Mouse (Mus musculus): ENCODE measurements around the gene Tmem94. TPM values are rescaled to one million over a fixed set of nuclear protein-coding genes. Genes with fewer than 3 reads are reported as not detected.

Gene Tmem94
- total RNA-seq, 2 experiments from 2014 or later = 92.3 to 101 TPM

DNA sequence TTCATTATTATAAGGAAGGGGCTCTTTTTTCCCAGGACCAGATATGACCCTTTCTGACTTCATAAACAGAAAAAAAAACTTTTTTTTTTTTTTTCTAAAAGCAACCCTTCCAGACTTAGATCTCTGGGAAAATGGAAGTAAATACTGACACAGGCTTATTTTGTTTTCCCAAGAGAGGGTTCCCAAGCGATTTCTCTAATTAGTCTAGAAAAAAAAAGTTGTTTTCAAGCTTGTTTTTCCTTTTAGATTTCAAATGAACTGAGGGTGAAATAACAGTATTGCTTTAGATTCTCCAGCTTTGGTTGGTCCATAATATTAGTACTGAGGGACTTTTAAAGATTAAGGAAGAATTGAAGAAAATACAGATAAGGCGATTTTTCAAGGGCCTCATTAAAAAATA is 535 bp upstream of the Tmem94 start:
- intact Hi-C loops (cut with DNase I) = no loop called here
- no peak for DNase-seq

DNA sequence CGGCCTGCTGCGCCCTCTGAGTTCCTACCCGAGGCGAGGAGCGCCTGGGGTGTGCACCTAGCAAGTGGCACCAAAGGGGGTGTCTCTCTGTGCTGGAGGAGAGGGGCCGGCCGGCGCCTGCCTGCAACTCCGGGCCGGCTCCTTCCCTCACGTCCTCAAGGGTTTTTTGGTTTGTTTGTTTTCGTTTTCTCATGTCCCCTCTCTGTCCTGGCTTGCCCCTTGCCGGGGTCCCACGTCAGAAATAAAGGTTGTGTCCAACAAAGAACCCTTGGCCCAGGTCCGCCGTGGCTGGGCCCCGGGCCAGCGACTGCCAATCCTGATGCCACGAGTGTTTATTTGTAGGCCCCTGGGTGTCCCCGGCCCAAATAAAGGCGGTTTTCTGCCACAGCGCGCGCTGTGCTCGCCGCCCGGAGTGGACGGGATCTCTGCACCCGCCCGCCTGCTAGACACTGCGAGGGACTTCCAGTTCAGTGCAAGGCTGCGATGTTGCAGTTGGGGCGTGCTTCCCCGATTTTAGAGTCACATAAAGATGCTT is 441 bp downstream of the Tmem94 start:
- no peak for DNase-seq
- intact Hi-C loops (cut with DNase I) = no loop called here

DNA sequence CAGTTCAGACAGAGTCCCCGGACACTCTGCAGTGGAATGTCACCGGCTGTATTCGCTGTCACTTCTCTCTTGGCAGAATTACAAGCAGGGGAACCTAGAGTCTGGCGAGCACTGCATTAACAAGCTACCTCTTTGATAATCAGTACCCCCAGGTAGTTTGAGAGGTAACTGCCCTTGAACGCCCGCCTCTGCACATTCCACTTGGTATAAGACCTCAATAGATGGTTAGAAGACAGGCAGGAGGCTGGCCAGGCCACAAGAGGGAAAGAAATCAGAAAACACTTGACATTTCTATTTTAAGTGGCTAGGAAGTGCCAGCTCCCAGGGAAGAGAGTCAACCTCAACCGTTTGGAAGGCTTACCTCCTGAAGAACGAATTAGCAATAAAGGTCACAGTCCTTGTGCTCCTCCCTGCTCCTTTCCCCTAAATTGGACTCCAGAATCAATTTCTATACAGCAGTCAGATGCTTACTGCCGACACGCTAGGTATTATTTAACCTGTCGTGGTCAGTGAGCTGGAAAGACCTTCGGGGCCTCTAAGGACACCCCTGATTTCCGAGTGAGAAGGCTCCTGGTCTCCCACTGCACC is 1.2 kb downstream of the Tmem94 start:
- DNase-seq = peak; percentile 40 to 60
- intact Hi-C loops (cut with DNase I) = no loop called here

DNA sequence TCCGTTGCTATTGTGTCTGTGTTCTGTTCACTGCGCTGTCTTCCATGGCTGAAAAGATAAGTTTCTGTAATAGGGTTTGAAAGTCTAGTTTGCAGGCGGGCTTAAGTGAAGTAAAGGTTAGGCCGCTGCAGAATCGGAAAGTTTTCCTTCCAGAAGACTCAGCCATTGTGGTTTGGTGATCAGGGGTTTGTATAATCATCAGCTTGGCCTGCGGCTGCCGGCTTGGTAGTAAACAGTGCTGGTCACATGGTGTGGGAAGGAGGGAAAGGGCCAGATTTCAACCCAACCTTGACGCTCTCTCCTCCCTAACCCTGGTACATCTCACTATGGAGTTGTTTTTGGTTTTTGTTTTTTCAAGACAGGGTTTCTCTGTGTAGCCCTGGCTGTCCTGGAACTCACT is 1.7 kb downstream of the Tmem94 start:
- no peak for DNase-seq
- intact Hi-C loops (cut with DNase I) = loop anchor here (1.0 kb wide), 1 partner anchor 45 kb away; no protein-coding TSS in a partner anchor

DNA sequence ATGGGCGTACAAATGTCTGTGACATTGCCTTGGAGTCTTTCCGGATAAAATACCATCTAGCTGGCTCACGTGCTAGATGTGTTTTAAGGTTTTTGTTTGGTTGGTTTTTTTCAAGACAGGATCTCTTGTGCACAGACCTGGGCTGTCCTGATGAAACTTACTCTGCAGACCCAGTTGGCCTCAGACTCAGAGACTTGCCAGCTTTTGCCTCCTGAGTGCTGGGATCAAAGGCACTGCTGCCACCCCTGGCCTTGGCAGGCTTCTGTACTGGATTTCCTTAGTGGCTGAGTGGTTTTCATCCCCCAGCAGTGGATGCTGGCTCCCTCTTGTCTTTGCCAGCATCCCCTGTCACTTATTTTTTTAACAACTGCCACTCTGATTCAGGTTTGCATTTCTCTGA is 3.7 kb downstream of the Tmem94 start:
- no peak for DNase-seq
- intact Hi-C loops (cut with DNase I) = no loop called here

DNA sequence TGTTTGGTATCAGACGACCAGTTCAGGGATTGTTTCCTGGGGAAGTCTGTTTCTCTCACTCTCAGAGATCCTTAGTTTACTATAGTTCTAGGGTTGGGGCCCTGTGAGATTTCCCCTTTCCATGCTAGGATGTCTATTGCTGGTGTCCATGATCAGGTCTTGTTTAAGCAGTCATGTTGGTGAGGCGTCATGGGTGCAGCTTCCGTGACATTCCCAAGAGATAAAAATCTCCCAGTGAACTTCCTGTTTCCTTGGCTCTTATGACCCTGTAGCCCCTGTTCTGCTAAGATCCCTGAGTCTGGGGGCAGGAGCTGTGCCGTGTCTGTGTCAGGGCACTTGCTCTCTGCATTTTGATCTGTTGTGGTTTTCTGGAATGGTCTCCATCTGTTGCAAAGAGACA is 9.4 kb downstream of the Tmem94 start:
- no peak for DNase-seq
- intact Hi-C loops (cut with DNase I) = loop anchor here (5.0 kb wide), 1 partner anchor 37 kb away; no protein-coding TSS in a partner anchor

DNA sequence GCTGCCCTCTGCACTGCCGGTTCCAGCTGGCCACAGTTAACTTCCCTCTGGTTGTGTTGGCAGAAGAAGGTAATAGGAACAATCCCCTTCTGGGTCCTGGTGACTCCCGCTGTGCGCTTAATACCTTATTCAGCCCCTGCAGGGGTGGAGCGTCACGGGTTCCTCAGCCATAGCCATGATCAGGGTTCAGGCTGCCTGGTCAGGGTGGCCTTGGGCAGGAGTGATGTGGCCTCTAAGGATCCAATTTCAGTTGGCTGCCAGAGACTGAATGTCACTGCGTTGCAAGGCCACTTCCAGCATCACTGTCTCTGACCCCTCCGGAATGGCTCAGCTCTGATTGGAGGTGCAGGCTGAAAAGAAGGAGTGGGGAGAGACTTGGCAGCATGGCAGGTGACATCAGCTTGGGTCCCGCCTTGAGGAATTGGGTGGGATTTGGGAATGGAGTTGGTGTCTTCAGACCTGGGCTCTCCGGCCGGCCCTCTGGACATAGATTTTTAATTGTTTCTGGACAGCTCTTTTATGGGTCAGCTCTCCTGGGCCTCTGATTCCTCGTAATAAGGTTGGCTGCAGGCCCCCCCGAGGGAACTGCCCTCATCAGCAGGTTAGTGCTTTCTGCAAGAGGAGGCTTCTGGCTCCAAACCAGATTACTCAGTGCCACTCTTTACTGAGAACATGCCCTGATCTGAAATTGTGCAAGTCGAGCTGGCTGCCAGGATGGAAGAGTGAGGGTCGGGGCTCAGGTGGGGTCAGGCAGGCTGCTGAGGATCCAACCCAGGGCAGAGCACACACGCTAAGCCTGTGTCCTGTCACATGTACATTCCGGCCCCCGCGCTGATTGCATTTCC is 10.8 kb downstream of the Tmem94 start:
- DNase-seq = peak; percentile 52 to 62
- intact Hi-C loops (cut with DNase I) = loop anchor here (5.0 kb wide), 1 partner anchor 39 kb away; no protein-coding TSS in a partner anchor

DNA sequence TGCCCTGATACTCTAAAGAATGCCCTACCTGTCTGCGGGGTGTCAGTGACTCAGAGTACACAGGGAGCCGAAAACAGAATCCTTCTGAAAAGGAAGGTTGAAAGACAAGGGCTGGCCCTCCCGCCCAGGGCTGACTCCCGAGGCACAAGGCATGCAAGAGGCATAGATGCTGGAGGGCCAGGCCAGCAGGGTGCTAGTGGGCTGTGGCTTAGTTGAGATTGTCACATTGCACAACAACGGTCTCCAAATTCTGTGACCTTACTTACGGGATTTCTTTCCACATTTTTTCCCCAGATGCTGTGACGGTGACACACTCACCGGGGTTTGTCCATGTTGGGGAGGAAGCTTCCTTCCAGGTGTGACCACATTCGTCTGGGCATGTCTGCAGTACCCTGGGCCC is 11.7 kb downstream of the Tmem94 start:
- no peak for DNase-seq
- intact Hi-C loops (cut with DNase I) = loop anchor here (5.0 kb wide), 1 partner anchor 40 kb away; no protein-coding TSS in a partner anchor

DNA sequence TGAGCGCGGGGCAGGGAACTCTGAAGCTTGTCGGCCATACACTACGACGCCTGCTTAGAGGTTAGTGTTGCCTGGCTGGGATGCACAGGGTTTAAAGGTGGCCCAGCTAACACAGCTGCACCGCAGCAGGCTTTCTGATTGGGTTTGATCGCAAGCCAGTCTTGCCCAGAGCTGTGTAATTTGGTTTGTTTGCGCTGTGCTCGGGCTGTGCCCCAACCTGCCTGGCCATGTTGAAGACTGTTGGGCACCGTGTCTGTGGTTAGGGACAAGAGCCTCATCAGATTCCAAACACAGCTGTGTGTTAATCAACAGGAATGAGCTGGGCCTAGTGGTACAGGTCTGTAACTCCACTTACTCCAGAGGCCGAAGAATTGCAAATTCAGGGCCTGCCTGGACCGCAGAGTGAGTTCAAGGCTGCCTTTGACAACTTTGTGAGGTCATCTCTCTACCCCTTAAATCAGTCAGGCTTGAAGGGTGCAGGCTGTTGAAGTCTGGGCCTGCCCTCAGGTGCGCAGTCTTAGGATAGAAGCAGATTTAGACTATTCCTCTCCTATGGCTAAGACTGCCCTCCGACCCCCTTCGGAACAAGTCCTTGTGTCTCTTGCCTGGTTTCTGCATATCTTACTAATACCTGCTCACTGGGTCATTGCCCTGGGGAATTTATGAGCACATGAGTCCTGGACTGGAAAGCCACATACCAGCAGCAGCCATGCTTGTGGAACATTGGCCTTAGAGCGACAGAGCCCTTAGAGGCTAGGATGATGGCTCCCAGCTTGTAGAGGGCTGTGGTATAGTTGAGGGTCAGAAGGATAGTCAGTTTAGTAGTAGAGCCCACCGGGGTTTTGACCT is 12.5 kb downstream of the Tmem94 start:
- DNase-seq = no peak
- intact Hi-C loops (cut with DNase I) = loop anchor here (2.0 to 5.0 kb wide), 2 partner anchors 40 to 55 kb away; no protein-coding TSS in a partner anchor

DNA sequence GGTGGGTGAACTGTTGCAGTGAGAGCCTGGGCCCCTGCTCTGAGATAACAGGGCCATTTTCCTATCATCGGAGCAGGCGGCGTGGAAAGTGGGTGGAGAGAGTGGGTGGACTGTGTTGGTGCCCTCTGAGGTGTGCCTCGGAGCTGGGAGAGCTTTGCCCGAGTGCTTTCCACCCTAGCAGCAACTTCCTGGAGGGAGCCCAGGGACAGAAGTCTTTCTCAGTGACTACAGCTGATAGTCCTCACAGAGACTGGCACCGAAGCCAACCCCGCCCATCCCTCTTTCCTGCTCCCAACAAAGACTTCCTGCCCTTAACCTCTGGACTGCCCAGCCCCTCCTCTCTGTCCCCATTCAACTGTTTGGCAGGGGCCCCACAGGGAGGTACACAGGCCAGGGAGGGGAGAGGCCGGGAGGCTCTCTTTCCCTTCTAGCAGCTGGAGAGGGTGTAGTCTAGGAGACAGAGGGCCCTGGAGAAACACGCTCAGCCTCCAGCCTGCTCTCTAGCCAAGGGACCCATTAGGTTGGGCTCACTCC is 13.9 kb downstream of the Tmem94 start:
- peak; percentile 89 for DNase-seq

GRCm38 (mm10) chr11:115780141-115781070 is 15.2 kb downstream of the Tmem94 start:
- no peak for DNase-seq
- intact Hi-C loops (cut with DNase I) = no loop called here

More for the DNA sequence above, 13.9 kb downstream of the Tmem94 start:
- intact Hi-C loops (cut with DNase I) = loop anchor here (1.0 to 5.0 kb wide), 3 partner anchors 30 to 56 kb away; no protein-coding TSS in a partner anchor

DNA sequence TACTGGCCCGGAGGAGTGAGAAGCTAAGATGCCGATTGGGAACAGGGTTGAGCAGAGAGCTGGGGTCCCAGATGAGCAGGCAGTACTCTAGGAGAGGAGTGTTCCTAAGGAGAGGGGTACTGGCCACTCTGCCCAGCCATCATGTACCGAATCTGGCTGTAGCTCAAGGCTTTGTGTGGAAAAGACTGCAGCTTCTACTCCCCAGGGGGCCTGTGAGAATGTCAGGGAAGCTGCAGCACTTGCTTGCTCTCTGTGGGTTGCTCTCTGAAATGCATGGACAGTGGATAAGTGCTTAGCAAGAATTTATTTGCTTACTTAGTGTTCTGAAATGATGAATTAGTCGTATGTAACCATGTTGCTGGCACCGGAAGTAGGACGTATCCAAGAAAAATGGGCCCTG is 21.2 kb downstream of the Tmem94 start:
- DNase-seq = no peak

GRCm38 (mm10) chr11:115789787-115790186 is 24.6 kb downstream of the Tmem94 start:
- intact Hi-C loops (cut with DNase I) = no loop called here
- no peak for DNase-seq

More for the DNA sequence above, 21.2 kb downstream of the Tmem94 start:
- intact Hi-C loops (cut with DNase I) = no loop called here

- no peak for DNase-seq
- intact Hi-C loops (cut with DNase I) = no loop called here
Observed at GRCm38 (mm10) chr11:115791919-115792318, 26.7 kb downstream of the Tmem94 start.

DNA sequence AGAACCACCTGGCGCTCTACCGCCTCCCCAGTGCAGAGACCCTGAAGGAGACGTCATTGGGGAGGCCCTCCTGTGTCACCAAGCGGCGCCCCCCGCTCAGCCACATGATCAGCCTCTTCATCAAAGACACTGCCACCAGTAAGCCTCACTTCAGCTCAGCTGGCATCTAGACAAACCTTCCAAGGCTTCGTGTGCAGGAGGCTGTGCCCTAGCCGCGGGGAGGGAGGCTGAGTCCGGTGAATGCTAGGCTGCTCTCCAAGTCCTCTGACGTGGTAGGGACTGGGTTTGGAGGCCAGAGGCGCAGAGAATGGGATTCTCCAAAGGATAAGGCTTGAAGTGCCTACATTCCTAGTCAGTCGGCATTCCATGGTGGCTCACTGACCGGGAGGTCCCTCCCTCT is 27.1 kb downstream of the Tmem94 start:
- intact Hi-C loops (cut with DNase I) = no loop called here
- DNase-seq = no peak

- intact Hi-C loops (cut with DNase I) = no loop called here
- no peak for DNase-seq
Observed at GRCm38 (mm10) chr11:115796898-115797297, 31.7 kb downstream of the Tmem94 start.

DNA sequence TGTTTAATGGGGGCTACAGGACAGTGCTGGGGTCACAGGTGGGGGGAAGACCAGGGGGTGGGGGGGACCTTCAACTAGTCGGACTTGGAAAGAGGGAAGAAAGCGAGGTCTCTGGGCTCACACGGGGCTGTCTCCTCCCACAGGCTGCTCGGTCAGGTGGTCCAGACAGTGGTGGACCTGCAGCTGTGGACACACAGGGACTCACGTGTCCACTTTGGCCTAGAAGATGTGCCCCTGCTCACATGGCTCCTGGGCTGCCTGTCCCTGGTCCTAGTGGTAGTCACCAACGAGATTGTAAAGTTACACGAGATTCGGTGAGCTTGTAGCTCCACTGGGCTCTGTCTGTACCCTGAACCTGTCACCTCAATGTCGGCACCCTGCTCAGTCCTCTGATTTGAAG is 32.4 kb downstream of the Tmem94 start:
- DNase-seq = no peak
- intact Hi-C loops (cut with DNase I) = no loop called here

DNA sequence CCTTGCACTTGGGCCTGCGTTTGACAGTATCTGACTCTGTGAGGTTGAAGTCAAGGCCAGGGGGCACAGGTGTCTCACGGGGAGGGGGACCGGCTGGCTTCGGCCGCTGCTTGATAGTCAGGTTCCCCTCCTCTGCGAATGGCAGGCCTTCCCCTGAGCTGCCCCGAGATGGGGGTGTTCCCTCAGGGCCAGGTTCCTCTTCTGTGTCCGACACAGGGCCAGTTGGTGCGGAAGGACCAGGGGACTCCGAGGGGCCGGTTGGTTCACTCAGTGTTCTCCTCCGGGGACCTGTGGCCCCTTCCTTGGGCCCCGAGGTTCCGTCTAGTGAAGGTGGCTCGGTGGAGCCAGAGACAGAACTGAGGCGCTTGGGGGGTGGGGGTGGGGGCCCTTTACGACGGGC is 35.7 kb downstream of the Tmem94 start:
- intact Hi-C loops (cut with DNase I) = no loop called here
- no peak for DNase-seq

- intact Hi-C loops (cut with DNase I) = no loop called here
- DNase-seq = no peak
Observed at GRCm38 (mm10) chr11:115803072-115803709, 38.0 kb downstream of the Tmem94 start.
